Mouse (Mus musculus): ENCODE measurements at regions not wholly inside any gene's neighbourhood (a gene's known extent, or its start where the extent isn't known, plus 50 kb on each side); places are given as distances from the start of the nearest gene placed in this dataset.

- TF ChIP-seq CTCF (IDR thresholded peaks at IDR 0.05; ENCODE audit: control insufficient read depth, insufficient read depth, insufficient replicate concordance, low read depth, low read length), result no peak
- no peak for TF ChIP-seq POLR2A (IDR thresholded peaks at IDR 0.05; ENCODE audit: control insufficient read depth, low read depth, low read length)
Measured at GRCm38 (mm10) chr12:110215311-110215710, 63.6 kb upstream of the Dio3 start.
